Mouse (Mus musculus) stomach, postnatal 0 days (tissue): ENCODE data around the gene Fam213b. TPM values are rescaled to one million over a fixed set of nuclear protein-coding genes. Genes with fewer than 3 reads are reported as not detected.

Experiments used
- ATAC-seq: fragments of 200-750 bp; cut with Nextera tagmentation; 2 replicates; pipeline ENCODE4 v1.8.0; 2017; ENCODE audit not compliant: low FRiP score, low TSS enrichment
- DNase-seq: peaks from one replicate; pipeline ENCODE4 v3.0.0-alpha.2; 2016; ENCODE audit warnings: low spot score
- H3K27ac ChIP-seq: fragments of 300-500 bp; sonication (generic); replicated peaks from 2 replicates; pipeline ENCODE4 v1.5.1; 2014; ENCODE audit warnings: mild to moderate bottlenecking, control low read depth
- H3K27me3 ChIP-seq: fragments of 300-500 bp; sonication (generic); 2 replicates; pipeline ENCODE4 v1.6.1; 2014; ENCODE audit warnings: low read length; ENCODE audit not compliant: control insufficient read depth, insufficient read depth
- H3K36me3 ChIP-seq: fragments of 300-500 bp; sonication (generic); 2 replicates; pipeline ENCODE4 v1.6.1; 2014; ENCODE audit warnings: low read length, mixed read lengths; ENCODE audit not compliant: control insufficient read depth, insufficient read depth
- H3K4me1 ChIP-seq: fragments of 300-500 bp; sonication (generic); replicated peaks from 2 replicates; pipeline ENCODE4 v1.6.1; 2014; ENCODE audit warnings: antibody characterized with exemption; ENCODE audit not compliant: control insufficient read depth, insufficient read depth
- H3K4me2 ChIP-seq: fragments of 300-500 bp; sonication (generic); replicated peaks from 2 replicates; pipeline ENCODE4 v1.6.1; 2014; ENCODE audit warnings: low read depth, mild to moderate bottlenecking, control low read depth, moderate library complexity
- H3K4me3 ChIP-seq: fragments of 300-500 bp; sonication (generic); 2 replicates; pipeline ENCODE4 v1.5.1; 2014; ENCODE audit warnings: low read depth, low read length, control low read depth
- H3K9ac ChIP-seq: fragments of 300-500 bp; sonication (generic); 2 replicates; pipeline ENCODE4 v1.6.1; 2014; ENCODE audit warnings: mild to moderate bottlenecking, low read length, control low read depth, mixed read lengths
- H3K9me3 ChIP-seq: fragments of 300-500 bp; sonication (generic); 2 replicates; pipeline ENCODE4 v1.6.1; 2016; ENCODE audit warnings: low read length; ENCODE audit not compliant: control insufficient read depth
- CTCF ChIP-seq: IDR thresholded peaks from 2 replicates; pipeline ENCODE4 v1.5.1; 2016; ENCODE audit warnings: antibody characterized with exemption, low read depth, mild to moderate bottlenecking, moderate library complexity
- EP300 ChIP-seq: optimal IDR thresholded peaks from 2 replicates; pipeline ENCODE3; 2016; ENCODE audit warnings: antibody characterized with exemption
- WGBS: fragments of 180-500 bp; shearing (Covaris S2); extraction: QIAGEN DNeasy Blood & Tissue Kit; methylation state at CpG from one replicate; pipeline ENCODE4 v1.1.7; 2014; 5-methylcytosine and 5-hydroxymethylcytosine counted together
- polyA plus RNA-seq: library from polyadenylated mRNA; unstranded; fragments of >200 nt; fragmentation: Nextera tagmentation; extraction: Ambion mirVana; gene quantifications from 2 replicates; pipeline ENCODE4 v1.2.1, GENCODE M21; 2015

The Fam213b gene
- polyA plus RNA-seq, 1 experiment from 2014 or later = 62.1 TPM

- H3K36me3 ChIP-seq = no peaks in the 10 kb centered on the region
- no peak for TF ChIP-seq CTCF
- TF ChIP-seq EP300 = no peak
- no peaks in the 10 kb centered on the region for H3K27me3 ChIP-seq
- no peak overlapping the region for H3K4me2 ChIP-seq
- H3K9ac ChIP-seq = no peak overlapping the region
- no peaks in the 10 kb centered on the region for H3K9me3 ChIP-seq
- H3K4me1 ChIP-seq = no peaks in the 10 kb centered on the region
- H3K27ac ChIP-seq = no peak overlapping the region
- no peak overlapping the region for H3K4me3 ChIP-seq
- ATAC-seq = no peak
- DNase-seq = no peak
- 76% methylated on average over 10 of the region's 10 CpGs for WGBS
Observed at GRCm38 (mm10) chr4:154942632-154943322, 43.8 kb upstream of the Fam213b start.

DNA sequence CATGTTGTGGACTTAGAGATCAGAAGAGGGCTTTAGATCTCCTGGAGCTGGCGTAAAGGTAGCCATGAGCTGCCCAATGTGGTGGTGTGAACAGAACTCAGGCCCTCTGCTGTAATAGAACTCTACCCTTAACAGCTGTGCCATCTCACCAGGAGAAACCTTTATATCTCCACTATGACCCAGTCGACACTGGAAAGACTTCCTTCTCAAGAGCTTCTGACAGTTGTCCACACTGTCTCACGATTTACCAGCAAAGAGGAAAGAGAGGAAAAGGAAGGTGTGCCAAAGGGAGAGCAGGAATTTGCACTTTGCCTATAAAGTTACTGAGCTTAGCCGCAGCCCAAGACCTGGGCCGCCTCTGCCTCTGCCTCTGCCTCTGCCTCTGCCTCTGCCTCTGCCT lies 42.9 kb upstream of the Fam213b start:
- ATAC-seq = no peak
- DNase-seq = no peak
- Histone ChIP-seq H3K4me2 (no peak overlapping the region), H3K4me1 (no peaks in the 10 kb centered on the region), H3K4me3 (no peak overlapping the region), H3K36me3 (no peaks in the 10 kb centered on the region), H3K27ac (no peak overlapping the region), H3K9ac (no peak overlapping the region), H3K9me3 (no peaks in the 10 kb centered on the region), H3K27me3 (no peaks in the 10 kb centered on the region)
- TF ChIP-seq EP300 (no peak), CTCF (no peak)
- 90% methylated on average over 5 of the region's 5 CpGs for WGBS

DNA sequence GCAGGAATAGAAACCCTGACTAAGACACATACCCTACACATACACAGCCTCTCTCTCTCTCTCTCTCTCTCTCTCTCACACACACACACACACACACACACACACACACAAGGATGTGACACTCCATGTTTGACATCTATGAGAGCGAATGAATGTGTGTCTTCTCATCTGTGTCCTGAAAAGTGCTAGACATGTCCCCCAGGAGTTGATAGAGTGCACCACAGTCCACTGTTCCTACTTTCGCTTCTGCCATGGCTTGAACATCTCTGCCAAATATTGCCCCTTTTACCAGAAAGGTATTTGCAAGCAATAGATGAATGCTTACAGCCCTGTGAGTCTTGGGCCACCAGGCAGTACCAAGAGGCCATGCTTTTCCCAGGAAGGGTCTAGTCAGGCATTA lies 41.2 kb upstream of the Fam213b start:
- 88% methylated on average over 2 of the region's 2 CpGs for WGBS
- H3K36me3 ChIP-seq = no peaks in the 10 kb centered on the region
- H3K27ac ChIP-seq = no peak overlapping the region
- TF ChIP-seq CTCF (no peak), EP300 (no peak)
- ATAC-seq = no peak
- no peak overlapping the region for H3K4me2 ChIP-seq
- no peak for DNase-seq
- H3K9ac ChIP-seq = no peak overlapping the region
- no peaks in the 10 kb centered on the region for H3K9me3 ChIP-seq
- no peaks in the 10 kb centered on the region for H3K27me3 ChIP-seq
- no peak overlapping the region for H3K4me3 ChIP-seq
- no peaks in the 10 kb centered on the region for H3K4me1 ChIP-seq

- H3K9me3 ChIP-seq = no peaks in the 10 kb centered on the region
- H3K36me3 ChIP-seq = no peaks in the 10 kb centered on the region
- no peak overlapping the region for H3K27ac ChIP-seq
- ATAC-seq (no peak), DNase-seq (no peak)
- H3K4me3 ChIP-seq = no peak overlapping the region
- H3K9ac ChIP-seq = no peak overlapping the region
- H3K4me2 ChIP-seq = no peak overlapping the region
- 70% methylated on average over 1 of the region's 1 CpGs for WGBS
- no peaks in the 10 kb centered on the region for H3K27me3 ChIP-seq
- no peak for TF ChIP-seq CTCF
- TF ChIP-seq EP300 = no peak
- no peaks in the 10 kb centered on the region for H3K4me1 ChIP-seq
Observed at GRCm38 (mm10) chr4:154937746-154938145, 38.8 kb upstream of the Fam213b start.

DNA sequence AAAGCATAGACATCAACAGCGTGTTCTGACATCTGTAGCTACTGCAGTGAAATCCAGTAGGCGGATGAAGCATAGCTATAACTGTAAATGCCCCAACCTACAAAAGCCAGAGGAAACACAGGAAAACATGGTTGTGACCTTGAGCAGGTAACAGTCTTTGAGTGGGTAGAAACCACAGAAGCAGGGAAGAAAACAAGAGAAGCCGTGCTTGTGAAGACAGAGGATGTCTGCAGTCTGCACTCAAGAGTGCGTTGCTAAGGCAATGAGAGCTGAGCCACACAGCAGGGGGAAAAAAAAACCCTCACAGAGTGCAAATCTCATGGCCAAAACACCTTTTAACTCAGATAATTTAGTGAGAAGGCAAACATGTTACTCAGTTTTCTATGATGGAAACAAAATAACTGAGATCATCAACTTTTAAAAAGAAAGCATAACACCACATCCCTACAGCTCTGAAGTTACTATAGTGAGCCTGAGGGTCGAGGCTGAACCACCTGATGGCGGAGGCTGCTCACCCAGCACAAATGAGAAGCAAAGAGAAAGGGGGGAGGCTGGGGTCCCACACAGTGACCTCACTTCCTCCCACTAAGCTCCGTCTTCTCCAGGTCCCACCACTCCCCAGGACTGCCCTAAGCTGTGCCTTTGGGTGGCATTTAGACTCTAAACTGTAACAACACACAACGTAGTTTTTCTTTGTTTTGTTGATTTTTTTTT lies 37.8 kb upstream of the Fam213b start:
- no peak for ATAC-seq
- TF ChIP-seq CTCF (no peak), EP300 (no peak)
- 58% methylated on average over 8 of the region's 8 CpGs for WGBS
- no peaks in the 10 kb centered on the region for H3K9me3 ChIP-seq
- H3K9ac ChIP-seq = no peak overlapping the region
- no peak overlapping the region for H3K4me3 ChIP-seq
- H3K27me3 ChIP-seq = no peaks in the 10 kb centered on the region
- no peaks in the 10 kb centered on the region for H3K36me3 ChIP-seq
- no peak for DNase-seq
- H3K27ac ChIP-seq = no peak overlapping the region
- no peak overlapping the region for H3K4me2 ChIP-seq
- no peaks in the 10 kb centered on the region for H3K4me1 ChIP-seq

GRCm38 (mm10) chr4:154935788-154936187 lies 36.9 kb upstream of the Fam213b start:
- Histone ChIP-seq H3K9me3 (no peaks in the 10 kb centered on the region), H3K36me3 (no peaks in the 10 kb centered on the region)

More at GRCm38 (mm10) chr4:154935788-154936187, 36.9 kb upstream of the Fam213b start:
- no peak for TF ChIP-seq EP300
- TF ChIP-seq CTCF = peak; percentile 15; the same call in 1 of the 2 replicates
- ATAC-seq (no peak), DNase-seq (no peak)
- Histone ChIP-seq H3K27me3 (no peaks in the 10 kb centered on the region), H3K9ac (no peak overlapping the region), H3K4me2 (no peak overlapping the region), H3K4me1 (no peaks in the 10 kb centered on the region), H3K27ac (no peak overlapping the region), H3K4me3 (no peak overlapping the region)
- WGBS = 73% methylated on average over 7 of the region's 7 CpGs
